Mouse (Mus musculus) G1E (cell line): ENCODE measurements around the gene Amdhd2. TPM values are rescaled to one million over a fixed set of nuclear protein-coding genes. Genes with fewer than 3 reads are reported as not detected.

Source experiments
- ATAC-seq: 2 replicates; pipeline ENCODE4 v1.8.0; 2016; ENCODE audit warnings: mild to moderate bottlenecking; ENCODE audit not compliant: insufficient number of reproducible peaks, poor library complexity, low FRiP score, severe bottlenecking; ENCODE audit errors: extremely low read depth
- DNase-seq: peaks from one replicate; pipeline ENCODE4 v3.0.0; 2012; ENCODE audit warnings: low spot score
- H3K27me3 ChIP-seq: 2 replicates; pipeline ENCODE4 v1.6.1; 2012; ENCODE audit warnings: mild to moderate bottlenecking, low read length, inconsistent platforms; ENCODE audit not compliant: insufficient read depth
- H3K36me3 ChIP-seq: replicated peaks from 2 replicates; pipeline ENCODE3; 2012; ENCODE audit warnings: mild to moderate bottlenecking, inconsistent platforms
- H3K4me1 ChIP-seq: 2 replicates; pipeline ENCODE4 v1.6.1; 2012; ENCODE audit warnings: low read depth, low read length, inconsistent platforms, mixed read lengths; ENCODE audit not compliant: insufficient read depth
- H3K4me3 ChIP-seq: 2 replicates; pipeline ENCODE4 v1.5.1; 2012; ENCODE audit warnings: low read depth, mild to moderate bottlenecking, inconsistent platforms, low read length, moderate library complexity, mixed read lengths
- H3K9me3 ChIP-seq: replicated peaks from 2 replicates; pipeline ENCODE4 v1.6.1; 2012; ENCODE audit warnings: inconsistent platforms
- CTCF ChIP-seq: IDR thresholded peaks from 2 replicates; pipeline ENCODE4 v1.5.1; 2012; ENCODE audit warnings: low read depth, low read length, inconsistent platforms, mixed read lengths
- GATA1 ChIP-seq: IDR thresholded peaks from 2 replicates; pipeline ENCODE4 v1.6.1; 2012; ENCODE audit warnings: borderline replicate concordance, low read length, inconsistent platforms, mixed read lengths
- GATA2 ChIP-seq: IDR thresholded peaks from 2 replicates; pipeline ENCODE4 v1.6.1; 2012; ENCODE audit warnings: low read depth, low read length, inconsistent platforms, borderline replicate concordance
- POLR2AphosphoS5 ChIP-seq: IDR thresholded peaks from 2 replicates; pipeline ENCODE4 v1.6.1; 2012; ENCODE audit warnings: low read depth, low read length, inconsistent platforms; ENCODE audit not compliant: insufficient replicate concordance
- TAL1 ChIP-seq: conservative IDR thresholded peaks from 2 replicates; pipeline ENCODE4 v1.6.1; 2012; ENCODE audit warnings: low read depth, low read length, inconsistent platforms, mixed read lengths
- polyA plus RNA-seq: library from polyadenylated mRNA; stranded (reverse); fragments of >175 nt; gene quantifications from 2 replicates; pipeline ENCODE4 v1.2.3, GENCODE M21; 2012
- total RNA-seq, 2 experiments: library from RNA; stranded (forward) in 1 of 2; stranded (reverse) in 1 of 2; fragments of 200-1000 nt in 1 of 2; fragments of >200 nt in 1 of 2; fragmentation: Nextera tagmentation in 1 of 2; gene quantifications; 2 replicates each; pipeline ENCODE4 v1.2.3; 2014 to 2017

Amdhd2 gene
- total and polyA plus RNA-seq, 3 experiments: 18.7 to 60.2 (median 44.1) TPM

GRCm38 (mm10) chr17:24205284-24205888, 41.8 kb upstream of the Amdhd2 start, which contains the start of gene Tbc1d24:
Gene Tbc1d24 (minus strand): TSS chr17:24205562.
- H3K36me3 ChIP-seq: peaks cover 44% of the 10 kb centered on the region
- TF ChIP-seq GATA1 (no peak), GATA2 (no peak), CTCF (no peak), POLR2AphosphoS5 (no peak), TAL1 (no peak)

DNA sequence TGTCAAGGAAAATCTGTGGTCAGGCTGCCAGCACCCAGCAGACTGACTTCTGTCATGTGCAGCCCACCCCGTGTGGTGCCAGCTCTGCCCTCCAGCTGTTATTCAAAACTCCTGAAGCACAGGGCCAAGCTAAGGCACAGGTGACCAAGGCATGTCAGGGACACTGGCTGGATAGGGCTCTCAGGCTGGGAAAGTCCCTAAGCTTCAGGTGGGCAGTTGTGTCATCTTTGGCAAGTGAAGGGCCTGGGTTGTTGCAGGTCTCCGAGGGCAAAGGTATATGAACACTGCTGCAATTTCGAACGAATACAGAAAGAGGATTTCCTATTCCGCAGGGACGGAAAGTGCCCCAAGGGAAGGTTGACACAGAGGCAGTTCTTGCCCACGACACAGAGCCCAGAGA, 41.3 kb upstream of the Amdhd2 start:
- Histone ChIP-seq H3K4me3 (peak overlapping the region; percentile 97), H3K4me1 (peaks cover 94% of the 10 kb centered on the region), H3K9me3 (no peaks in the 10 kb centered on the region), H3K27me3 (no peaks in the 10 kb centered on the region), H3K36me3 (peaks cover 49% of the 10 kb centered on the region)
- no peak for ATAC-seq
- DNase-seq: no peak
- no peak for TF ChIP-seq GATA1
- no peak for TF ChIP-seq POLR2AphosphoS5
- TF ChIP-seq TAL1: no peak

More at GRCm38 (mm10) chr17:24205284-24205888, 41.8 kb upstream of the Amdhd2 start, which contains the start of gene Tbc1d24:
- Histone ChIP-seq H3K4me1 (peaks cover 94% of the 10 kb centered on the region), H3K9me3 (no peaks in the 10 kb centered on the region), H3K27me3 (no peaks in the 10 kb centered on the region), H3K4me3 (peak within 1 kb of the TSS; percentile 97)
- DNase-seq: peak; percentile 77
- 0 out of 2 replicates have a peak, but pooled peaks have one; percentile 2 for ATAC-seq

GRCm38 (mm10) chr17:24203611-24204534, 40.3 kb upstream of the Amdhd2 start:
- peaks cover 59% of the 10 kb centered on the region for H3K36me3 ChIP-seq
- TF ChIP-seq TAL1: no peak
- no peak for TF ChIP-seq GATA2
- TF ChIP-seq GATA1: no peak
- TF ChIP-seq POLR2AphosphoS5: no peak
- no peak for TF ChIP-seq CTCF
- DNase-seq (no peak), ATAC-seq (no peak)
- H3K4me3 ChIP-seq: peak overlapping the region; percentile 97
- H3K4me1 ChIP-seq: peaks cover 94% of the 10 kb centered on the region
- no peaks in the 10 kb centered on the region for H3K9me3 ChIP-seq
- H3K27me3 ChIP-seq: no peaks in the 10 kb centered on the region

GRCm38 (mm10) chr17:24203068-24203467, 39.5 kb upstream of the Amdhd2 start:
- peak; percentile 81 for DNase-seq
- peaks cover 64% of the 10 kb centered on the region for H3K36me3 ChIP-seq
- no peaks in the 10 kb centered on the region for H3K9me3 ChIP-seq
- H3K27me3 ChIP-seq: no peaks in the 10 kb centered on the region
- peak; percentile 65 for ATAC-seq
- H3K4me3 ChIP-seq: peak overlapping the region; percentile 67
- H3K4me1 ChIP-seq: peaks cover 94% of the 10 kb centered on the region
- peak; percentile 83 for TF ChIP-seq TAL1
- TF ChIP-seq POLR2AphosphoS5: no peak
- TF ChIP-seq CTCF: no peak
- TF ChIP-seq GATA1: no peak
- TF ChIP-seq GATA2: no peak

DNA sequence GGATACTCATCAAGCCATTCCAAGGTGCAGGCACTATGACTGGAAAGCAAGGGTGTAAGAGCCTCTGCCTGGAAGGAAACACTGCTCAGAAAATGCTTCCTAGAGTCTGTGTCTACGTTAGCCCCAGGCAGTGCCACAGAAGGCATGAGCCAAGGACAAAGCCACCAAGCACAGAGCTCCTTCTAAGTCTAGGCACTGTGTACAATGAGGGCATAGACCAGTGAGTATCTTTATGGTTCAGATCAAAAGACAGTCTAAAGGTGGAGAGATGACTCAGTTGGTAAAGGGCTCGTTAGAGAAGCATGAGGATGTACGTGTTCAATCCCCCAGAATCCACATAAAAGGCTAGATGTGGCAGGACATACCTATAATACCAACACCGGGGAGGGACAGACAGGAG, 37.5 kb upstream of the Amdhd2 start:
- DNase-seq (no peak), ATAC-seq (no peak)
- H3K4me1 ChIP-seq: peaks cover 94% of the 10 kb centered on the region
- no peaks in the 10 kb centered on the region for H3K9me3 ChIP-seq
- TF ChIP-seq TAL1: no peak
- no peak for TF ChIP-seq GATA1
- TF ChIP-seq POLR2AphosphoS5: no peak
- no peak for TF ChIP-seq GATA2
- TF ChIP-seq CTCF: no peak
- peaks cover 73% of the 10 kb centered on the region for H3K36me3 ChIP-seq
- H3K27me3 ChIP-seq: no peaks in the 10 kb centered on the region
- peak overlapping the region; percentile 67; the same call in 1 of the 2 replicates for H3K4me3 ChIP-seq

- H3K9me3 ChIP-seq: no peaks in the 10 kb centered on the region
- no peak for DNase-seq
- H3K4me3 ChIP-seq: peak overlapping the region; percentile 60; the same call in 1 of the 2 replicates
- TF ChIP-seq CTCF: no peak
- no peak for TF ChIP-seq POLR2AphosphoS5
- no peak for TF ChIP-seq GATA1
- TF ChIP-seq GATA2: no peak
- TF ChIP-seq TAL1: no peak
- peaks cover 97% of the 10 kb centered on the region for H3K4me1 ChIP-seq
- H3K36me3 ChIP-seq: peaks cover 85% of the 10 kb centered on the region
- H3K27me3 ChIP-seq: no peaks in the 10 kb centered on the region
- ATAC-seq: no peak
Observed at GRCm38 (mm10) chr17:24199741-24200140, 36.2 kb upstream of the Amdhd2 start.
